Mouse (Mus musculus) myocyte (in vitro differentiated cells): ENCODE results near the gene Gli3. TPM values are rescaled to one million over a fixed set of nuclear protein-coding genes. Genes with fewer than 3 reads are reported as not detected.

ENCODE experiments used
- H3K27me3 ChIP-seq: one replicate; pipeline ENCODE4 v1.6.1; 2011; ENCODE audit not compliant: control insufficient read depth, insufficient read depth, insufficient read length
- H3K36me3 ChIP-seq: one replicate; pipeline ENCODE4 v1.6.1; 2011; ENCODE audit not compliant: control insufficient read depth, insufficient read depth
- H3K4me2 ChIP-seq: one replicate; pipeline ENCODE4 v1.6.1; 2011; ENCODE audit warnings: low read depth, control low read depth
- H3K4me3 ChIP-seq: one replicate; pipeline ENCODE4 v1.5.1; 2011; ENCODE audit warnings: mild to moderate bottlenecking, control low read depth, moderate library complexity
- H3K79me2 ChIP-seq: one replicate; pipeline ENCODE4 v1.6.1; 2011; ENCODE audit not compliant: control insufficient read depth, insufficient read depth
- H3ac ChIP-seq: one replicate; pipeline ENCODE4 v1.6.1; 2011; ENCODE audit not compliant: control insufficient read depth, insufficient read length
- CEBPB ChIP-seq: IDR thresholded peaks from 2 replicates; pipeline ENCODE4 v1.6.1; 2011; ENCODE audit warnings: mild to moderate bottlenecking, moderate library complexity; ENCODE audit not compliant: poor library complexity, insufficient read depth, severe bottlenecking
- E2F4 ChIP-seq: IDR thresholded peaks from one replicate; pipeline ENCODE4 v1.6.1; 2011; ENCODE audit warnings: mild to moderate bottlenecking, control low read depth, moderate library complexity; ENCODE audit not compliant: insufficient read depth
- MAX ChIP-seq: IDR thresholded peaks from one replicate; pipeline ENCODE4 v1.6.1; 2011; ENCODE audit warnings: low read depth, mild to moderate bottlenecking, control low read depth
- MYOD1 ChIP-seq, 3 experiments: IDR thresholded peaks; one replicate each; pipeline ENCODE4 v1.6.1; 2011; ENCODE audit warnings: control low read depth in 2 of 3, low read depth in 2 of 3, mild to moderate bottlenecking in 2 of 3, moderate library complexity in 1 of 3; ENCODE audit not compliant: insufficient read length in 2 of 3, control insufficient read depth in 1 of 3
- MYOG ChIP-seq, 3 experiments: IDR thresholded peaks; one replicate each; pipeline ENCODE4 v1.6.1; 2011; ENCODE audit warnings: control low read depth in 2 of 3, low read depth in 2 of 3, mild to moderate bottlenecking in 2 of 3; ENCODE audit not compliant: insufficient read length in 2 of 3, control insufficient read depth in 1 of 3, insufficient read depth in 1 of 3
- POLR2A ChIP-seq: IDR thresholded peaks from one replicate; pipeline ENCODE4 v1.6.1; 2011; ENCODE audit warnings: low read depth, mild to moderate bottlenecking, control low read depth, moderate library complexity; ENCODE audit not compliant: insufficient read length
- POLR2AphosphoS2 ChIP-seq: IDR thresholded peaks from one replicate; pipeline ENCODE4 v1.6.1; 2011; ENCODE audit warnings: low read depth, control low read depth; ENCODE audit not compliant: insufficient read length
- REST ChIP-seq: IDR thresholded peaks from one replicate; pipeline ENCODE4 v1.6.1; 2011; ENCODE audit warnings: mild to moderate bottlenecking, control low read depth, moderate library complexity; ENCODE audit not compliant: insufficient read depth, insufficient read length
- SRF ChIP-seq: IDR thresholded peaks from one replicate; pipeline ENCODE4 v1.6.1; 2011; ENCODE audit warnings: low read depth; ENCODE audit not compliant: control insufficient read depth, insufficient read length
- TCF12 ChIP-seq: IDR thresholded peaks from one replicate; pipeline ENCODE4 v1.6.1; 2011; ENCODE audit warnings: mild to moderate bottlenecking, control low read depth; ENCODE audit not compliant: poor library complexity, insufficient read depth, severe bottlenecking
- TCF3 ChIP-seq: IDR thresholded peaks from one replicate; pipeline ENCODE4 v1.6.1; 2011; ENCODE audit warnings: low read depth, control low read depth; ENCODE audit not compliant: insufficient read length
- USF1 ChIP-seq: IDR thresholded peaks from one replicate; pipeline ENCODE4 v1.6.1; 2011; ENCODE audit warnings: low read depth, mild to moderate bottlenecking, control low read depth, moderate library complexity
- polyA plus RNA-seq: library from polyadenylated mRNA; unstranded; fragments of >200 nt; fragmentation: generic; extraction: Trizol; gene quantifications from one replicate; pipeline ENCODE4 v1.2.1, GENCODE M21; 2012; ENCODE audit warnings: missing spikeins

Gene Gli3
- polyA plus RNA-seq, 1 experiment: 3.9 TPM

GRCm38 (mm10) chr13:15552009-15552408, 89.0 kb downstream of the Gli3 start:
- TF ChIP-seq MAX: no peak
- no peak for TF ChIP-seq MYOD1 (IDR thresholded peaks at IDR 0.05; ENCODE audit: control insufficient read depth in 1 of 3, insufficient read length in 2 of 3, low read depth in 2 of 3)
- no peak for TF ChIP-seq POLR2AphosphoS2
- TF ChIP-seq TCF12: no peak
- no peak for TF ChIP-seq E2F4
- Histone ChIP-seq H3K27me3 (no peaks in the 10 kb centered on the region), H3K4me2 (no peak overlapping the region), H3ac (no peak overlapping the region), H3K79me2 (peaks cover 17% of the 10 kb centered on the region), H3K36me3 (peaks cover 6% of the 10 kb centered on the region), H3K4me3 (no peak overlapping the region)

- H3K4me2 ChIP-seq: no peak overlapping the region
- no peak for TF ChIP-seq MYOG (IDR thresholded peaks at IDR 0.05; ENCODE audit: control insufficient read depth in 1 of 3, insufficient read depth in 1 of 3, insufficient read length in 2 of 3, low read depth in 2 of 3)
- no peak for TF ChIP-seq SRF
- H3ac ChIP-seq: no peak overlapping the region
- H3K79me2 ChIP-seq: peaks cover 21% of the 10 kb centered on the region
- H3K36me3 ChIP-seq: no peaks in the 10 kb centered on the region
- H3K27me3 ChIP-seq: no peaks in the 10 kb centered on the region
- no peak overlapping the region for H3K4me3 ChIP-seq
Measured at GRCm38 (mm10) chr13:15556646-15557098, 93.6 kb downstream of the Gli3 start.

DNA sequence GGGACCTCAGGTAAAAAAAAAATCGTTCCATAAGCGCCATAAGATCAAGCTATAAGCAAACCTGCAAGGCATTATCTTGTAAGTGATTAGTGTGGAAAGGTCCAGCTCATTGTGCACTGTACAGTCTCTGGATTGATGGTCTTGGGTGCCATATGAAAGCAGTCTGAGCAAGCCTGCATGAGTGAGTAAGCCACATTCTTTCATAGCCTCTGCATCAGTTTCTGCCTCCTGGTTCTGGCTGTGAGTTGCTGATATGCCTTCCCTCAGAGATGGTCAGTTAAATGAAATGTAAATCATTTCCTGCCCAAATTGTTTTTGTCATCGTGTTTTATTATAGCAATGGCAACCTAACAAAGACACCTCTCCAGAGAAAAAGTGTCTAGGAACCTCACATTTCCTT, 98.4 kb downstream of the Gli3 start:
- Histone ChIP-seq H3ac (no peak overlapping the region), H3K36me3 (no peaks in the 10 kb centered on the region), H3K27me3 (no peaks in the 10 kb centered on the region), H3K4me3 (no peak overlapping the region), H3K79me2 (peaks cover 20% of the 10 kb centered on the region), H3K4me2 (no peak overlapping the region)
- no peak for TF ChIP-seq USF1
- no peak for TF ChIP-seq POLR2A
- no peak for TF ChIP-seq SRF
- TF ChIP-seq MYOG (IDR thresholded peaks at IDR 0.05; ENCODE audit: control insufficient read depth in 1 of 3, insufficient read depth in 1 of 3, insufficient read length in 2 of 3, low read depth in 2 of 3): no peak
- TF ChIP-seq MAX: no peak
- no peak for TF ChIP-seq CEBPB
- no peak for TF ChIP-seq TCF3
- TF ChIP-seq TCF12: no peak
- no peak for TF ChIP-seq MYOD1 (IDR thresholded peaks at IDR 0.05; ENCODE audit: control insufficient read depth in 1 of 3, insufficient read length in 2 of 3, low read depth in 2 of 3)
- no peak for TF ChIP-seq POLR2AphosphoS2
- no peak for TF ChIP-seq E2F4
- TF ChIP-seq REST: no peak

DNA sequence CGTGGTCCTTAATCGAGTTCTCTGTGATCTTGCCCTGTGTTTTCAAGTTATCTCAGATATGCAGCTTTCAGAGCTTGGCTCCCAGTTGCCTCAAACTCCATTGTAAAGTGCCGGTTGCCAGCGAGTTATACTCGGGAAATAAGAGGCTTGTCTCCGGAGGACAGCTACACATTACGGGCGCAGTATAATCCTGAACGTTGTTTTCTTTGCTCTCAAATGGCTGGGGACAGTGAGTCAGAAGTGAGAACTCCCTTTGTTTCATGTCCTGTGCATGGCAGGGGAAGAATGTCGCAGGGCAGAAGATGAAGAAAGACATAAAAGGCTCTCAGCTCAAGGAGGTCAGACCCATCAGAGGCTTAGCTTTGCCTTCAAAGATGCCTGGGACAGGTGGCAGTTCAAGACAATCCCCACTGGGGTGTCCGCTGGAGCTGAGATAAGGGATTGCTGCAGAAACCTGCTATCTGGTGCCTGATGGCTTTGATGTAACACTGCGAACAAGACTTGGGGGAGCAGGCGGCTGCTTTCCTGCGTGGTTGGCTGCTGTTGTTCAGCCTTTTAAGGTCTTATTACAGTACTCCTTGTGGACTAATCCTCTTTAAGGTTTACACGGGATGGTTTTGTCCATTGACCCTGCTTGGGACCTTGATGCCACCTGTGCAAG, 108.0 kb downstream of the Gli3 start:
- no peak overlapping the region for H3K4me3 ChIP-seq
- no peak overlapping the region for H3ac ChIP-seq
- TF ChIP-seq POLR2AphosphoS2: no peak
- TF ChIP-seq CEBPB: no peak
- no peak for TF ChIP-seq TCF12
- TF ChIP-seq REST: no peak
- TF ChIP-seq E2F4: no peak
- no peak for TF ChIP-seq MYOG (IDR thresholded peaks at IDR 0.05; ENCODE audit: control insufficient read depth in 1 of 3, insufficient read depth in 1 of 3, insufficient read length in 2 of 3, low read depth in 2 of 3)
- H3K79me2 ChIP-seq: peaks cover 30% of the 10 kb centered on the region
- H3K4me2 ChIP-seq: no peak overlapping the region
- H3K36me3 ChIP-seq: no peaks in the 10 kb centered on the region
- H3K27me3 ChIP-seq: no peaks in the 10 kb centered on the region

DNA sequence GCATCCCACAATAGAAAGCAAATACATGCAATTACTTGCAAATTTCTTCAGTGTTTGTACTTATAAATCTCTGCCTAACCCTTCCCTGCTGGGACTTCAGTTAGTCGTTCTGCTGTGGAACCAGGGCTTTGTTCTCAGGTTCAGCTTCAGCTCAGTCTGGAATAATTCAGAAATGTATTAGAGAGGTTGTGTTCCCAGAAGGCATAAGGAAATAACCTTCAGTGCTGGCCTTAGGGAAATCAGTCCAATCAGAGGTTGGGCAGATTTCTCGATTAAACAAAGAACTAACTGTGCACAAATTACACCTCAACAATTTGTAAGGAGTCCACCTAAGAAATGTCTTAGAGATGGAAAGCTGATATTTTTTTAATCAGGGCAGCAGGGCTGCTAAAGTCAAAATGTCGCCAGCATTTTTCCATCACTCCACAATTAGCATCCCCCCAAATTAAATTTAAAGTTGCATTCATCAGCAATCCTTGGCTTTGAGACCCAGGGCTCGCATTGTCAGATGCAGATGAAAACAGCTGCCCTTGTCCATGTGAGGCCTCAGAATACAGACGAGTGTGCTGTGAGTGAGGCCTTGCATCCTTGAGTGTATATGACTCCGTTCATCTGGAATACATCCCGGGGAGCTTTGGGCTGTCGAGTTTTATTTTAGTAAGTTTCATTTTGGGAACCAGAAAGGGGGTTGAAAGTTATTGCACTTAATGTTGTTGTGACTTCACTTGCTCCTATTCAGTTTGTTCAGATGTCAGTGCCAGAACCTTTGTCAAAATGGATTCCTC, 114.3 kb downstream of the Gli3 start:
- Histone ChIP-seq H3ac (no peak overlapping the region), H3K4me2 (no peak overlapping the region), H3K27me3 (no peaks in the 10 kb centered on the region), H3K36me3 (no peaks in the 10 kb centered on the region), H3K79me2 (peaks cover 12% of the 10 kb centered on the region), H3K4me3 (no peak overlapping the region)
- no peak for TF ChIP-seq TCF3
- TF ChIP-seq MYOG (IDR thresholded peaks at IDR 0.05; ENCODE audit: control insufficient read depth in 1 of 3, insufficient read depth in 1 of 3, insufficient read length in 2 of 3, low read depth in 2 of 3): no peak
- TF ChIP-seq POLR2A: no peak
- TF ChIP-seq POLR2AphosphoS2: no peak
- TF ChIP-seq E2F4: no peak
- no peak for TF ChIP-seq SRF
- TF ChIP-seq USF1: no peak
- TF ChIP-seq MYOD1 (IDR thresholded peaks at IDR 0.05; ENCODE audit: control insufficient read depth in 1 of 3, insufficient read length in 2 of 3, low read depth in 2 of 3): no peak
- no peak for TF ChIP-seq MAX
- no peak for TF ChIP-seq TCF12
- TF ChIP-seq CEBPB: no peak
- no peak for TF ChIP-seq REST
